Mouse (Mus musculus) E14TG2a.4 (cell line): ENCODE measurements around the gene Srsf7.

ENCODE experiments used
- H3K27me3 ChIP-seq: 2 replicates; pipeline ENCODE4 v1.6.1; 2014; ENCODE audit warnings: low read length, control low read depth; ENCODE audit not compliant: insufficient read depth
- H3K36me3 ChIP-seq: 2 replicates; pipeline ENCODE4 v1.6.1; 2014; ENCODE audit warnings: low read length, control low read depth; ENCODE audit not compliant: insufficient read depth
- H3K4me1 ChIP-seq: replicated peaks from 2 replicates; pipeline ENCODE4 v1.6.1; 2014; ENCODE audit warnings: low read depth, low read length, control low read depth
- H3K4me3 ChIP-seq: replicated peaks from 2 replicates; pipeline ENCODE4 v1.5.1; 2014; ENCODE audit warnings: mild to moderate bottlenecking, low read length
- H3K9me3 ChIP-seq: 2 replicates; pipeline ENCODE4 v1.6.1; 2014; ENCODE audit warnings: low read length, control low read depth
- CTCF ChIP-seq: conservative IDR thresholded peaks from 2 replicates; pipeline ENCODE4 v1.5.1; 2014; ENCODE audit warnings: low read length
- NANOG ChIP-seq: IDR thresholded peaks from 2 replicates; pipeline ENCODE4 v1.6.1; 2014; ENCODE audit warnings: borderline replicate concordance, low read length, mixed read lengths
- POU5F1 ChIP-seq: IDR thresholded peaks from 2 replicates; pipeline ENCODE4 v1.6.1; 2014; ENCODE audit warnings: low read length, borderline replicate concordance

Srsf7 gene

DNA sequence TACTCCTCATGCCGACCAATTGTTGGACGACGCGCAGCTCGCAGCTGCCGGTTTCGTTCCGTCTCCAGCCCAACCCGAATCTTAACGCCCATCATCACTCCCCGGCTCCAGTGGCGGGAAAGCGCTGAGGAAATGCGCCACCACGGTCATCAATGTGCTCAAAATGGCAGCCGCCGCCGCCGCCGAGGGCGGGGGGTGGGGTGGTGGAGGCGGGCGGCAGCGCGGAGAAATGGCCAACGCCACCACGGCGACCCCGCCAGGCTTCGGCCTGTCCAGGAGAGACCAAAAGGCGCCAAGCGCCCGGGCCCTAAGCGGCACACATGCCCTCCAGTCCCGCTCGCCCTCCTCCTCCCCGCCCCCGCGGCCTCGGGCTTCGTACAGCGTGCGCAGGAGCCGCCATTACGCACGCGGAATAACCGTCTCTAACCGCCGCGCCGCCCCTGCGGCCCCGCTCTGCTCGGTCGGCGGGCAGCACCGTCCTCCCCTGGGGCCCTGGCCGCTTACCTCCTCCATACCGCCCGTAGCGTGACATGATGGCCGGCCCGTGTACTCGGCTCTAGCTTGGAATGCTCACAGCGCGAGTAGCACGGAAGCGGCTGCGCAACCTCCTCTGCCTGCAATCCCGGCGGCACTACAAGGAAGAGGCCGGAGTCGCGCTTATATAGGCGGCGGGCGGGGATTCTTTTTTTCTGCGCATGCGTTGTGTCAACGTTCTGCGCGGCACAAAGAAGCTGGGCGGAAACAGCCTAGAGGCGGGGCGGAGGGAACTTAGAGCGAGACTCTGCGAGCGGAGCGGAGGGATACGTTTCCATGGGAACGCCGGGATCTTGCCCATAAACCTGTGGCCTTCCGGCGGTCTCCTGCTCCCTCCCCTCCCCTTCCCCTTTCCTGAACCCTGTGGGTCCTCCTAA lies at the start of gene Srsf7, which contains the start of gene Ttc39d:
Gene Srsf7, minus strand, starts transcription at position 637 of the 911 bp plus-strand sequence.
Gene Ttc39d, plus strand, starts transcription at position 790 of the 911 bp plus-strand sequence.
- Histone ChIP-seq H3K27me3 (no peaks in the 10 kb centered on the region), H3K4me3 (peak within 1 kb of the TSS; percentile 97), H3K4me1 (peaks cover 36% of the 10 kb centered on the region), H3K9me3 (no peaks in the 10 kb centered on the region), H3K36me3 (peaks cover 42% of the 10 kb centered on the region)
- TF ChIP-seq POU5F1 (no peak), CTCF (no peak), NANOG (no peak)

- Histone ChIP-seq H3K4me3 (peak overlapping the region; percentile 18), H3K4me1 (peaks cover 40% of the 10 kb centered on the region), H3K27me3 (no peaks in the 10 kb centered on the region), H3K9me3 (peaks cover 8% of the 10 kb centered on the region), H3K36me3 (peaks cover 86% of the 10 kb centered on the region)
- TF ChIP-seq CTCF, result no peak
- TF ChIP-seq NANOG, result no peak
- TF ChIP-seq POU5F1, result no peak
Measured at GRCm38 (mm10) chr17:80255208-80255607, 48.1 kb upstream of the Srsf7 start.

DNA sequence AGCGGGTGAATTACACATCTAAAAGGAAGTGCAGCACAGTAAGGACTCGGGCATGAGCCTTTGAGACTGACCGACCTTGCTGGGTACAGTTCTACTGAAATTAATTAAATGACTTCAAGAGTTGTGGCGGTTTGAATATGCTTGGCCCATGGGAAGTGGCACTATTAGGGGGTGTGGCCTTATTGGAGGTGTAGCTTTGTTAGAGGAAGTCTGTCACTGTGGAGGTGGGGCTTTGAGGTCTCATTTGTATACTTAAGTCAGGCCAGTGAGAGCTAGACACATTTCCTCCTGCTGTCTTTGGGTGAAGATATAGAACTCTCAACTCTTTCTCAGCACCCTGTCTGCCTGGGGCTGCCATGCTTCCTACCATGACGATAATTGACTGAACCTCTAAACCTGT lies 47.3 kb upstream of the Srsf7 start:
- TF ChIP-seq NANOG (no peak), CTCF (no peak), POU5F1 (no peak)
- Histone ChIP-seq H3K4me1 (peaks cover 41% of the 10 kb centered on the region), H3K4me3 (peak overlapping the region; percentile 18), H3K9me3 (peaks cover 8% of the 10 kb centered on the region), H3K36me3 (peaks cover 86% of the 10 kb centered on the region), H3K27me3 (no peaks in the 10 kb centered on the region)

DNA sequence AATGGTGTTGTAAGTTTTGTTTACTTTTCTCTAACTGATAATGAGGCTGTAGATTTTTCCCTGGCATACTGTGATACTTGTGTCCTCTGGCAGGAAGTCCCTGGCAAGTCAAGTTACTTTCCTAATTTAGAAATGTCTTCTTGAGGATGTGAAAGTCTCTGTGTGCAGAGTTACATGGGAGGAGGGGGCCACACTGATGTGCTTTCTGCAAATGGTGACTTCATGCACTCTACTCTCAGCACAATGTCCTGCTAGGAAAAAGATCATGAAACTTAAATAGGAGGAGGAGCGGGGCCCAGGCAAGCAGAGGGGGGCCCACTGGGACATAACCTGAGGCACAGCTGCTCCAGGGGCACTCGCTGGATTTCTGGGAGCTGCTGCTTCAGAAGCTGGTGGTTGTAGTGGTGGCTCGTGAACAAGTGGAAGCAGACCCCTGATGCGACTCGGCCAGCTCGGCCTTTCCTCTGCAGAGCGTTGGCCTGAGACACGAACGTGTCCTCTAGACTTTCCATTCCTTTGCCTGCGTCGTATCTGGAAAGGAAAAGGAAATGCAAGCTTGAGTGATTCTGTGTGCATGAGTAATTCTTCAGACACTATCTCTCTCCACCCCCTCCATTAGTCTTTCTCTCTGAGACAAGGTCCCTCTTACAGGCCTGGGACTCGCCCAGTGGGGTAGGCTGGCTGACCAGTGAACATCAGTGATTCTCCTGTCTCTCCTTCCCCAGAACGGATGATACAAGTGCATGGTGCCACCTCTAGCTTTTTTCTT lies 45.8 kb upstream of the Srsf7 start:
- Histone ChIP-seq H3K4me3 (no peak overlapping the region), H3K36me3 (peaks cover 85% of the 10 kb centered on the region), H3K9me3 (peaks cover 8% of the 10 kb centered on the region), H3K4me1 (peaks cover 48% of the 10 kb centered on the region), H3K27me3 (no peaks in the 10 kb centered on the region)
- TF ChIP-seq CTCF (no peak), NANOG (no peak), POU5F1 (no peak)

GRCm38 (mm10) chr17:80243116-80243515 lies 36.0 kb upstream of the Srsf7 start:
- no peak overlapping the region for H3K4me3 ChIP-seq
- peaks cover 11% of the 10 kb centered on the region for H3K4me1 ChIP-seq
- peaks cover 85% of the 10 kb centered on the region for H3K36me3 ChIP-seq
- no peaks in the 10 kb centered on the region for H3K27me3 ChIP-seq
- no peaks in the 10 kb centered on the region for H3K9me3 ChIP-seq
- TF ChIP-seq CTCF, result no peak
- no peak for TF ChIP-seq NANOG
- TF ChIP-seq POU5F1, result no peak

DNA sequence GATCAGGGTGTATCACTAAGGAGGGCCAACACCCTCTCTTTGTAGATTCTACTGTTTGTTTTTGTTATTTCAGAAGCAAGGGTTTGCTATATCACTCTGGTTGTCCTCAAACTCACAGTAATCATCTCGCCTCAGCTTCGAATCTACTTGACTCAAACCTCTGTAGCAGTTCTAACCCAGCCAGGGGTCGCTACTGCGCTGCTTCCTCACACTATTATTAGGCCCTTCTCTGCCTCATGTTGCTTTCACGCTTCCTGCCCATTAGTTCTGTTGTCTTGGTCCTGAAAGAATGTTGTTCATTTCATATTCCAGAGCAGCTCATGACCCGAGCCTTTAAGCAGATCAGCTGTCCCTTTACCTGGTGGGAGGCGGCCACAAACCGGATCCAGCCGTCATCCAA lies 34.5 kb upstream of the Srsf7 start:
- Histone ChIP-seq H3K4me3 (no peak overlapping the region), H3K36me3 (peaks cover 72% of the 10 kb centered on the region), H3K4me1 (peaks cover 19% of the 10 kb centered on the region), H3K9me3 (no peaks in the 10 kb centered on the region), H3K27me3 (no peaks in the 10 kb centered on the region)
- TF ChIP-seq NANOG (no peak), POU5F1 (no peak), CTCF (peak; percentile 13; the same call in 1 of the 2 replicates)

DNA sequence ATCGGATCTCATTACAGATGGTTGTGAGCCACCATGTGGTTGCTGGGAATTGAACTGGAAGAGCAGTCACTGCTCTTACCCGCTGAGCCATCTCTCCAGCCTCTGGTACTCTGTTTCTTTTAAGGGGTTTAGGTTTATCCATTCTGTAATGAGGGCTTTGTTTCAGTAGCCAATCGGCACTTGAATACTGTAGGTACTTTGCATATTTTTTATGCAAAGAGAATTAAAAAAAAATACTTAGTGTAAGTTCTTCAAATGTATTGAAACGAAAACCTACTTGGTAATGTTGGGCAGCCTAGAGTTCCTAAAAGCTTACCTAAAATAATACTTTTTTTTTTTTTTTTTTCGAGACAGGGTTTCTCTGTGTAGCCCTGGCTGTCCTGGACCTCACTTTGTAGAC lies 30.4 kb upstream of the Srsf7 start:
- no peaks in the 10 kb centered on the region for H3K27me3 ChIP-seq

GRCm38 (mm10) chr17:80236805-80237204 lies 29.7 kb upstream of the Srsf7 start:
- Histone ChIP-seq H3K9me3 (no peaks in the 10 kb centered on the region), H3K4me3 (no peak overlapping the region), H3K27me3 (no peaks in the 10 kb centered on the region), H3K36me3 (peaks cover 24% of the 10 kb centered on the region), H3K4me1 (peaks cover 38% of the 10 kb centered on the region)
- TF ChIP-seq CTCF (no peak), POU5F1 (no peak), NANOG (no peak)

More for the DNA sequence above, 30.4 kb upstream of the Srsf7 start:
- no peak for TF ChIP-seq POU5F1
- no peak for TF ChIP-seq CTCF
- TF ChIP-seq NANOG, result no peak
- Histone ChIP-seq H3K4me3 (no peak overlapping the region), H3K36me3 (peaks cover 31% of the 10 kb centered on the region), H3K4me1 (peaks cover 37% of the 10 kb centered on the region), H3K9me3 (no peaks in the 10 kb centered on the region)
